Mouse (Mus musculus) C2C12 (cell line): ENCODE measurements at regions not wholly inside any gene's neighbourhood (a gene's known extent, or its start where the extent isn't known, plus 50 kb on each side); places are given as distances from the start of the nearest gene placed in this dataset.

ENCODE experiments used
- CTCF ChIP-seq: IDR thresholded peaks from one replicate; pipeline ENCODE4 v1.5.1; 2011; ENCODE audit not compliant: control insufficient read depth, insufficient read depth, insufficient read length
- MAX ChIP-seq: IDR thresholded peaks from one replicate; pipeline ENCODE4 v1.6.1; 2011; ENCODE audit warnings: mild to moderate bottlenecking, control low read depth
- MYOD1 ChIP-seq: IDR thresholded peaks from one replicate; pipeline ENCODE4 v1.6.1; 2011; ENCODE audit warnings: low read depth; ENCODE audit not compliant: control insufficient read depth, insufficient read length

GRCm38 (mm10) chr17:59369624-59370541 lies 356.7 kb upstream of the Nudt12 start:
- no peak for TF ChIP-seq CTCF
- no peak for TF ChIP-seq MAX
- no peak for TF ChIP-seq MYOD1
